Mouse (Mus musculus) 3T3-L1 (cell line): ENCODE measurements at regions not wholly inside any gene's neighbourhood (a gene's known extent, or its start where the extent isn't known, plus 50 kb on each side); places are given as distances from the start of the nearest gene placed in this dataset.
"Not testable (repeated sequence)": the region's sequence is repeated elsewhere in the genome, so short reads cannot be mapped to it uniquely, and the experiment has no call there.

Source experiments
- DNase-seq: peaks from one replicate; pipeline ENCODE4 v3.0.0-alpha.2; 2015; ENCODE audit warnings: low read depth, low spot score

GRCm38 (mm10) chr9:43857988-43858387 lies 114.2 kb downstream of the Nectin1 start:
- peak; percentile 74 for DNase-seq

- DNase-seq: peak; percentile 48
Observed at GRCm38 (mm10) chr9:43858761-43859160, 115.0 kb downstream of the Nectin1 start.

GRCm38 (mm10) chr9:43860264-43860663 lies 116.5 kb downstream of the Nectin1 start:
- no peak for DNase-seq

GRCm38 (mm10) chr9:43861375-43861774 lies 117.6 kb downstream of the Nectin1 start:
- DNase-seq: no peak

DNA sequence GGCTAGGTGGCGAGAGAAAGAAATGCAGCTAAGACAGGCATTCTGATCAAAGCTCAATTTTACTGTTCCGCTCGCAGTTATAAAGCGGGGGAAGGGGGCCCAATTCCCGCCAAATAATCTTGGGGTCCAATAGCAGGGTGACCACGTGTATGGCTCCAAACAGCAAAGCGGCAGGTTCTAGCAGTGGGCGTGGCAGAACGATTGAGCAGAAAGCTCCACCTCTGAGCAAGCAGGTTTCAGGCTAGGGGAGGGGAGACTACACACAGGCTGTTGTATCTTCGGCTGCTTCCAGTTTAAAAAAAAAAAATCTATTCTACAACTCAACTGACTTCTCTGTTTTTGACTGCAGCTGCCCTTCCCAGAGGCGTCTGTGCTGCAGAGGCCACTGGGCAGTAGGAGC lies 118.2 kb downstream of the Nectin1 start:
- not testable (repeated sequence) for DNase-seq

DNA sequence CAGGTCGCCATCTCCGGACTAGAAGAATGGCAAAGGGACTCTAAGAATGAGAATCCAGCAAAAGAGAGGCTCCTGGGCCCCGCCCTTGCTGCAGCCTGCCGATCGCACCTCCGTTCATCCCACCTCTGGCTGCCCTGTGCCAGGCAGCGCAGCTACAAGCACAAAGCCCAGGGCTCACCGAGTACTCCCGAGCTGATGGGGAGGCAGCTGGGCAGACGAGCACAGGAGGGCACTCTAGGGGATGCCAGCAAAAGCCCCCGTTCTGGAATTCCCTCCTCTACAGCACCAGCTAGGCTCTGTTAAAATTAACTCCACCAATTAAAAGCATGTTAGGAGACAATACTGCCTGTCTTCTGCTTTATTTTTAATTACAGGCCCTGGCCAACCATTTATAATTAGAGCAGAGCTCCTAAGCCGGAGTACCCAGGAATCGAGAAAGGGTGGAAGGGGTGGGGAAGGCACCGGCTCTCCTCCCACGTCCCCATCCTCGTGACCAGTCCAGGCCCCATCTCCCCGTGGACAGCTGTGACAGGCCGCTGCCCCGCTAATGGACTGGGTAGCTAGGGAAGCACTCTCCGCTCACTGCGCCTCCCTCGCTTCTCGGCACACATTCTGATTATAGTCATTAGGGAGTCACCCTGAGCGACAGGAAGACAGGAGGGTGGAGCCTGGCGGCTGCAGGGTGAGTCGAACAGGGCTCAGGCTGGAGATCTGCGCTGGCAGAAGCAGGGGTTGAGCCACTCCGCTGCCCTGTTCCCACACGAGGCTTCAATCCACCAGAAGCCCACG lies 120.0 kb downstream of the Nectin1 start:
- no peak for DNase-seq

DNA sequence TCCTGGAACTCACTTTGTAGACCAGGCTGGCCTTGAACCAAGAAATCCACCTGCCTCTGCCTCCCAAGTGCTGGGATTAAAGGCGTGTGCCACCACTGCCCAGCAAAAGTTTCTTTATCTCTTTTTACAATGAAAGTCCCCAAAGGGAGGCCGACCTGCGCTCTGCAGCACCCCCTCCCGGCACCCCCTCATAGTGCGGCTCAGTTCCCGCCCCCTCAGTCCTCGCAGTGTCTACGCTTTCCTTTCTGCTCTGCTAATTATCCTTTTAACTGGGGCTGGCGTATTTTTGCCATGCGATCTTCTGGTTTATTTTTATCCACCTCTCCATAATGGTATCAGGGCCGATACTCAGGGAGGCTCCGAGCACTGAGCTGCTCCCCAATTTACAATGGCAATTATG lies 123.0 kb downstream of the Nectin1 start:
- DNase-seq: no peak

DNA sequence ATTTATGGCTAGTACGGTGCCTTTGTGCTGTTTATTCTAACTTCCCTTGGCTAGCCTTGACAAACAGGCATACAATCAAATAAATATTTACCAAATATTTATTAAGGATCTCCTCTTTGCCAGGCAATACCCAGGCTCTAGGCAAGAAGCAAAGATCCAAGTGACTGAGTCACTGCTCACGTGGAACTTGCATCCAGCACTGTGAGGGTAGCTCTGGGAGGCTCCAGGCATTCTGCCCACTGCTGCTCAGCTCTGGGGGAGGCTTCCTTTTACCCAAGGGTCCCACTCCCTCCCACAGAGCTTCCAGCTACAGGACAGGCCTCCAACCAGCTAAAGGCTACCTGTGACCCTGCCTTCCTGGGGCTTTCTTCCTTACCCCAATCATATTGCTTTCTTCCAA lies 130.1 kb downstream of the Nectin1 start:
- DNase-seq: peak; percentile 86

- peak; percentile 96 for DNase-seq
Observed at GRCm38 (mm10) chr9:43874332-43874731, 130.5 kb downstream of the Nectin1 start.

DNA sequence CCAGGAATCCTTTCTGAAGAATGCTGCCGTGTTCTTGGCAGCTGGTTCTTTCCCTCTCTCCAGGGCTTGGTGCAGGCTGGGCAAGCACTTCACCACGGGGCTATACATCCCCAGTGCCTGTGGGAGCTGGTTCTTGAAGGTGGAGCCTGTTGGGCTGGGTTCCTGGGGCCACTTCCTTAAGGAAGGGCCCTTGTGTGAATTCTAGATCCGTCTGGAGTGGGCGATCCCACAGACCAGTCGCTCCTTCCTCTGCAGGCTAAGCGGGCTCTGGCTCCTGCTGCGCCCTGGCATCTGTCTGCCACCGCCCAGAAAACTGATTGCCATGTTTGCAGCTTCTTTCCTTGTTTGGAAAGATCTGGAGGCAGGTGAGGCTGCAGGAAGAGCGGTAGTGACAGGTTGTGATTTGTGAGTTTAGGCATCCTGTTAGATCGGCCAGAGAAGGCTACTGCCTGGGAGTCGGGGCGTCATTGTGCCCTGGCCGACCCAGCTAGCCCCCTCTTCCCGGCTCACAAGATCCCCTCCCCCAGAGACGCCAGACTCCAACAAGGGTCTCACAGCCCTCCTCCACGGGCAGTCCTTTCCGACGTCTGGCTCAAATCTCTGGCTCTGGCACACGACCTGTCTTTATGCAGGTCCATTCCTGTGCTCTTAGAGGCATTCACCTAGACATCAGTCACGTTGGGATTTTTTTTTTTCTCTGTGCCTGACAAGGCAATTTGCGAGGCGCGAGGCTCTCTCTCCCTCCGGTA lies 135.6 kb downstream of the Nectin1 start:
- no peak for DNase-seq

DNA sequence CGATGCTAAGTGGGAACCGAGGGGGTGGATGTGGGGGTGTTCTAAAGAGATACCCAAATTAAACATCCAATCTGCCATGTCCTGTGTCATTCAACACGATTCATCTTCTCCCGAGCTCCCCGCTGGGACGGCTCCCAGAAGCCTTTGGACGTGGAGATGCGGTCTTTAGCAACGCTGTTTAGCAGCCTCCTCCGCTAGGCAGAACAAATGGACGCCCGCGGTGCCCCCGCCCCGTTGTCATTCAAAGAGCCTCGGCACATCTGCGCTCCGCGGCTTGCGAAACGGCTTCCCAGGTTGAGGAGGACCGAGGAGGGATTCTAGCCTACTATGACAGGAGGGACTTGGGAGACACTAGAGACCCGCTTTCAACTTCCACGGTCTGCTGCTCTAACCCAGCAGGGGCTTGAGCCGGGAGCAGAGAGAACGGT lies 136.2 kb downstream of the Nectin1 start:
- no peak for DNase-seq

DNA sequence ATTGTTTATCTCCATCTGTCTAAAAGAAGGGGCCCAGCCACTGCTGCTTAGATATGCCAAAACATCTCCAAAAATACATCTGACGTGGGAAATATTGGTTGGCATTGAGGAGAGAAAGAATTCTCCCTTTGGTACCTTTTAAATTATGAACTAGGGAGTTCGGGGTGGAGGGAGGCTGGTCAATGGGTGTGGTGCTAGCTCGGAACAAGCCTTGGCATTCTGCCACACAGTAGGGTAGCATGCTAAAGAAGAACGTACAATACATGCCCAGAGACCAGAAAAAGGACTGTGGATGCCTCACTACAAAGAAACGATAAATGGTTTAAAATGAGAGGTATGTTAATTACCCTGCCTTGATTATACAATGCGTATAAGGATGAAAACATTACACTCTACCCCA lies 149.3 kb downstream of the Nectin1 start:
- no peak for DNase-seq

DNA sequence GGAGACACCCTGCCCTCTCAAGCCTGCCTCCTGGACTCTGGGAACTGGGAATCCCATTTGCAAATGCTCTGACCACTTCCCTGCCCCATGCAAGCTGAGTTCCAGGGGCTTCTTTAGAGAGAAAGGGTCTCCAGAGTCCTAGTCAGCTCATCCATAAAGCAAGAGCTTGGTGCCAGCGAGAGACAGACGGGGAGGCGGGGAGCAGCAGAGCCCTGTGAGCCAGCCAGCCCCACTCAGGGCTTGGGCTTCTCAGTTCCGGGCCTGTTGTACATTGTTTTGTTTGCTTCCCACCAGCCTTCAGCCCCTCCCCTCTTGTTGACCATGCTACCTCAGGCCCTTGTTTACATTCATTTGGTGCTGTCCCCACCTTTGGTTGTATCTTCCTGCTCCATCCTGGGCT lies 143.9 kb upstream of the Thy1 start:
- no peak for DNase-seq

GRCm38 (mm10) chr9:43908325-43908724 lies 134.9 kb upstream of the Thy1 start:
- DNase-seq: peak; percentile 46

DNA sequence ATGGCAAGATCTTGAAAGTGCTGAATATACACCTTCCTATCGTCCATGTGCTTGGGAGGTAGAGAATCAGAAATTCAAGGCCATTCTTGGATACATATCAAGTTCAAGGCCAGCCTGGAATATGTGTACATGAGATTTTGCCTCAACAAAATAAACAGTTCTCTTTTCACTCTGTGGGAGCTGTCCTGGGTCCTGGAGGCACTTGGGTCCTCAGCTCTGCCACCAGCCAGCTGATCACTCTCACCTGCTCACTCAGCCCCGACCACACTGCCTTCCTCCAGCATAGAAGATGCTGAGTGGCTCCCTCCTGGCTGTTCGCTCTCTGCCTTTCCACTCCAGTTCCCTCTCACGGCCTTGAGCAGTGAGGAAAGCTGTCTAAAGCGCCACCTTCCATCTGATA lies 128.2 kb upstream of the Thy1 start:
- DNase-seq: peak; percentile 54

DNA sequence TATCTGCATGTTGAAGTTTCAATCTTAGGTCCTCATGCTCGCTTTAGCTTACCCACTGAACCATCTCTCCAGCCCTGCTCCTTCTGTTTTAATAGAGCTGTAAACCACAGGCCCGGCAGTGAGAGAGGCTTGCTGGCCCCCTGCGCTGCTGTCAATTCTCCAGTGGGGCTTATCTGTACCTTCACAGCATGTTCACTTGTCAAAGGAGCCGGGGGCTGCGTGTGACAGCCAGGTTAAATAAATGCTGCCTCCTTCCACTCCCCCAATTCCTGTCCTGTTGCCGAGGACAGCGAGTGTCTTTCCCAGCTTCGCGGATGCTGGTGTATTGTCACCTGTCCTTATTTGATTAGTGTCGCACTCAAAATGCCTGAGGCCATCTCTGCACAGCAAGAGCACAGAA lies 125.7 kb upstream of the Thy1 start:
- DNase-seq: no peak

DNA sequence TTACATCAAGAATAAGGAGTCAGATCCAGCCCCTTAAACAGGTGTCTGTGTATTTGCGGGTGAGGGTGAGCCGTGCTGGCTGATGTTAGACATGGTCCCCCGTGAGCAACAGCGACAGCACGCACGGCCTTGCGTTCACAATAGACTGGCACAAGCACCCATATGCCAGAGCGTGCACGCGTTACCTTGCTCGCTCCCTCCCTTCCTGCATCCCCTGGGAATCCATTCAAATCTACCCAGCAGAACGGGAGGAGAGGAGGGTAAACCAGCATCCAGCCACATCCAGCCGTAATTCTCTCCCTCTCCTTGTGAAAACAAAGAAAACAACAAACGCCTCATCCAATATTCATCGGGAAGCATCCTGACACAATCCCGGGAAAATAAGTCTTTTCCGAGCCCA lies 124.2 kb upstream of the Thy1 start:
- DNase-seq: no peak

- DNase-seq: peak; percentile 72
Observed at GRCm38 (mm10) chr9:43920053-43920754, 123.0 kb upstream of the Thy1 start.

GRCm38 (mm10) chr9:43922231-43922630 lies 121.0 kb upstream of the Thy1 start:
- no peak for DNase-seq

- no peak for DNase-seq
Observed at GRCm38 (mm10) chr9:43923088-43923487, 120.1 kb upstream of the Thy1 start.

DNA sequence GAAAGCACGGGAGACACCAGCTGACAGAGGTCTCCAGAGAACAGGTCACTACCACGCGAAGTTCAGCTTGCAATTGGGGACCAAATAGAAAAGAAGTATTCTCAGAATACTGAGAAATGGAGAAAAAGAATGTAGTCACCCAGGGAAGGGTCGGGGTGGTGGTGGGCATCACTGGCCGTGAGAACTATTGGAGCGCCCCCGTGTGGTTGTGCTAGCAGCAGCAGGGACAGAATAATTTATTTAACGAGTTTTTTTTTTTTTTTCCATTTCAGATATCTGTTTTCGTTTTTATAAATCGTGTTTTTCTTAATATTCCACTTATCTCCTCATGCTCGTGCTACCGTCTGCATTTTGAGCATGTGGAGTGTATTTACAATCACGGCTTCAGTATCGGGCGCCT lies 118.4 kb upstream of the Thy1 start:
- no peak for DNase-seq

- no peak for DNase-seq
Observed at GRCm38 (mm10) chr9:43929312-43930036, 113.7 kb upstream of the Thy1 start.
